Comparison of ENCODE assay signal across 8 mouse cellular contexts in genomic region chr8:110847645-110848495, GRCm38 (mm10). TPM values are rescaled to one million over a fixed set of nuclear protein-coding genes. Genes with fewer than 3 reads are reported as not detected.
A peak's percentile ranks its signal among the peaks of the same experiment; 100 is the strongest.
DNase-seq lines count a peak whose midpoint lies in the region; ATAC-seq and TF ChIP-seq lines count a peak whose summit lies in the region.

No protein-coding gene starts in this region.

- peaks cover 3% of the 10 kb centered on the region for H3K79me2 ChIP-seq in heart, adult 2 months (replicated peaks; ENCODE audit: control insufficient read depth, insufficient read depth, low read length)

- peak overlapping the region; percentile 83 for H3K4me3 ChIP-seq in heart, adult 2 months
- H3K4me3 ChIP-seq in ES-E14 (ENCODE audit: insufficient read depth in 1 of 2, low read depth in 1 of 2, low read length in 2 of 2, poor library complexity in 1 of 2, severe bottlenecking in 1 of 2) = peak overlapping the region; percentile 93 to 97
- peak overlapping the region; percentile 91 for H3K4me3 ChIP-seq in hindbrain, embryonic 12.5 days

- intact Hi-C loops in heart, adult 2 months (cut with DNase I) = loop anchor here (10.0 kb wide), 1 partner anchor 203 kb away; no protein-coding TSS in a partner anchor

- no peak for DNase-seq in heart, adult 2 months
- DNase-seq in heart, adult 8-10 months (ENCODE audit: low spot score) = no peak
- no peak for DNase-seq in ES-E14 (ENCODE audit: low read depth, low spot score)
- DNase-seq in lung, postnatal 4 days = peak; percentile 8 to 27
- DNase-seq in left cerebral cortex, adult 18-20 months (ENCODE audit: low spot score in 2 of 2) = no peak
- no peak for DNase-seq in retina, postnatal 1 day
- DNase-seq in cerebellum, adult 8-10 months = no peak

- H3K27ac ChIP-seq in heart, adult 2 months = peak overlapping the region; percentile 92; the same call in 1 of the 2 replicates
- no peak overlapping the region for H3K27ac ChIP-seq in ES-E14 (ENCODE audit: insufficient read depth, low read depth, low read length, poor library complexity, severe bottlenecking)
- H3K27ac ChIP-seq in hindbrain, embryonic 12.5 days = no peak overlapping the region

- H3K9me3 ChIP-seq in ES-E14 (ENCODE audit: control insufficient read depth, insufficient read depth, low read depth, low read length) = no peaks in the 10 kb centered on the region
- no peaks in the 10 kb centered on the region for H3K9me3 ChIP-seq in hindbrain, embryonic 12.5 days (replicated peaks)

- H3K4me2 ChIP-seq in hindbrain, embryonic 12.5 days (replicated peaks) = peak overlapping the region; percentile 84

- peaks cover 5% of the 10 kb centered on the region for H3K4me1 ChIP-seq in heart, adult 2 months (ENCODE audit: control insufficient read depth, insufficient read depth, low read length)
- no peaks in the 10 kb centered on the region; a peak in 1 of 4 replicates for H3K4me1 ChIP-seq in ES-E14 (ENCODE audit: control insufficient read depth in 2 of 2, insufficient read depth in 2 of 2, low read length in 2 of 2, poor library complexity in 1 of 2)
- H3K4me1 ChIP-seq in hindbrain, embryonic 12.5 days = peaks cover 25% of the 10 kb centered on the region

- no peak overlapping the region for H3K9ac ChIP-seq in heart, adult 2 months (ENCODE audit: low read depth, low read length)
- peak overlapping the region; percentile 97 for H3K9ac ChIP-seq in ES-E14 (ENCODE audit: insufficient read depth, low read depth, low read length, poor library complexity, severe bottlenecking)
- H3K9ac ChIP-seq in hindbrain, embryonic 12.5 days = peak overlapping the region; percentile 78

- no peak for TF ChIP-seq EP300 in heart, adult 2 months (IDR thresholded peaks at IDR 0.05; ENCODE audit: insufficient read depth, low read depth, low read length)

- TF ChIP-seq POLR2A in heart, adult 2 months (IDR thresholded peaks at IDR 0.05; ENCODE audit: insufficient read depth, low read depth, low read length) = no peak

- no peak for TF ChIP-seq CTCF in heart, adult 2 months (IDR thresholded peaks at IDR 0.05)

- peaks cover 14% of the 10 kb centered on the region for H3K36me3 ChIP-seq in heart, adult 2 months (ENCODE audit: control insufficient read depth, insufficient read depth, low read length)
- peaks cover 30% of the 10 kb centered on the region for H3K36me3 ChIP-seq in ES-E14 (ENCODE audit: control insufficient read depth, insufficient read depth, low read length, poor library complexity, severe bottlenecking)
- peaks cover 50% of the 10 kb centered on the region for H3K36me3 ChIP-seq in hindbrain, embryonic 12.5 days

- ATAC-seq in hindbrain, embryonic 12.5 days (ENCODE audit: low FRiP score) = no peak

- H3K27me3 ChIP-seq in heart, adult 2 months (ENCODE audit: control insufficient read depth, insufficient read depth, low read length) = no peaks in the 10 kb centered on the region
- H3K27me3 ChIP-seq in hindbrain, embryonic 12.5 days = no peaks in the 10 kb centered on the region

- in situ Hi-C loops in ES-E14 (cut with MboI; ENCODE audit: low sequenced_read_pairs in 2 of 2, unreplicated experiment in 2 of 2) = loop anchor here (10.0 to 25.0 kb wide), 2 partner anchors 197 to 439 kb away; no protein-coding TSS in a partner anchor

- WGBS in heart, adult 2 months = 31% methylated on average over 14 of the region's 14 CpGs
- WGBS in hindbrain, embryonic 12.5 days = 71% methylated on average over 14 of the region's 14 CpGs

TF ChIP-seq in ES-E14, 5 proteins besides CTCF, POLR2A, EP300 and RAD21:
- no peak for TF ChIP-seq HCFC1 (IDR thresholded peaks at IDR 0.05; ENCODE audit: borderline replicate concordance, insufficient read depth, low read length)
- TF ChIP-seq ZC3H11A (IDR thresholded peaks at IDR 0.05; ENCODE audit: borderline replicate concordance, low read depth, low read length) = no peak

RNA-seq across cellular contexts. Expression of gene Sf3b3, which starts 1.3 kb away (rescaled TPM):
- 10 to 100 TPM; 38.3 to 39.7 TPM for total RNA-seq in heart, adult 2 months (2021)
- polyA plus RNA-seq in heart, adult 2 months (2012; rRNA removed) = 19.2 and 34.3 TPM in 2 replicates
- 10 to 100 TPM; 33.5 to 38.7 (median 36.1) TPM for total RNA-seq in heart, adult 8-10 months (2022)
- total RNA-seq in ES-E14 (2012; rRNA removed) = 210 and 244 TPM in 2 replicates
- 163 and 170 TPM in 2 replicates for polyA plus RNA-seq in hindbrain, embryonic 12.5 days (2016; fragmentation: Nextera tagmentation; extraction: Ambion mirVana)
- 10 to 100 TPM; 61.7 to 63.8 TPM for total RNA-seq in left cerebral cortex, adult 18-20 months (2021)

RNA-seq across cellular contexts. Expression of gene Cog4, which starts 1.5 kb away (rescaled TPM):
- total RNA-seq in heart, adult 2 months (2021) = 10 to 100 TPM; 66.2 to 74.1 TPM
- 34.8 and 51.5 TPM in 2 replicates for polyA plus RNA-seq in heart, adult 2 months (2012; rRNA removed)
- 10 to 100 TPM; 63.3 to 69.4 (median 65.2) TPM for total RNA-seq in heart, adult 8-10 months (2022)
- 59.4 and 64.7 TPM in 2 replicates for total RNA-seq in ES-E14 (2012; rRNA removed)
- 74.9 and 77.1 TPM in 2 replicates for polyA plus RNA-seq in hindbrain, embryonic 12.5 days (2016; fragmentation: Nextera tagmentation; extraction: Ambion mirVana)
- total RNA-seq in left cerebral cortex, adult 18-20 months (2021) = 10 to 100 TPM; 54.3 to 58.6 TPM

RNA-seq across cellular contexts. Expression of gene Il34, which starts 42.1 kb away (rescaled TPM):
- 1 to 10 TPM; 3.3 to 5.3 TPM for total RNA-seq in heart, adult 2 months (2021)
- 7.2 and 15.3 TPM in 2 replicates for polyA plus RNA-seq in heart, adult 2 months (2012; rRNA removed)
- 1 to 10 TPM; 4.3 to 8.3 (median 5.9) TPM for total RNA-seq in heart, adult 8-10 months (2022)
- total RNA-seq in ES-E14 (2012; rRNA removed) = 4.6 and 5.4 TPM in 2 replicates
- polyA plus RNA-seq in hindbrain, embryonic 12.5 days (2016; fragmentation: Nextera tagmentation; extraction: Ambion mirVana) = 0.83 and 1.1 TPM in 2 replicates
- 100 to 1,000 TPM; 102 to 106 TPM for total RNA-seq in left cerebral cortex, adult 18-20 months (2021)

RNA-seq across cellular contexts. Expression of gene Fuk, which starts 54.4 kb away (rescaled TPM):
- total RNA-seq in heart, adult 2 months (2021) = 1 to 10 TPM; 4.5 to 4.6 TPM
- 6.2 and 8.8 TPM in 2 replicates for polyA plus RNA-seq in heart, adult 2 months (2012; rRNA removed)
- total RNA-seq in heart, adult 8-10 months (2022) = 1 to 10 TPM; 4.5 to 5.4 (median 4.6) TPM
- 17.8 and 23.3 TPM in 2 replicates for total RNA-seq in ES-E14 (2012; rRNA removed)
- 11.4 and 11.9 TPM in 2 replicates for polyA plus RNA-seq in hindbrain, embryonic 12.5 days (2016; fragmentation: Nextera tagmentation; extraction: Ambion mirVana)
- total RNA-seq in left cerebral cortex, adult 18-20 months (2021) = 10 to 100 TPM; 18.8 to 18.9 TPM

Comparison
In these comparisons a context has a peak if more than half of its experiments do, and no peak if none do; other contexts are left out.
1. DNase-seq: peak in lung, postnatal 4 days (2 of 2); none in heart, adult 2 months (0 of 2), heart, adult 8-10 months (single experiment), ES-E14 (single experiment), left cerebral cortex, adult 18-20 months (0 of 2), retina, postnatal 1 day (single experiment) and cerebellum, adult 8-10 months (single experiment).
2. RNA of gene Il34, which starts 42.1 kb away (total RNA-seq): 102 to 106 TPM in left cerebral cortex, adult 18-20 months; 4.3 to 8.3 TPM in heart, adult 8-10 months, 3.3 to 5.3 TPM in heart, adult 2 months and 4.6 to 5.4 TPM in ES-E14; every median in the first group is over 10 times any median in the second.
3. Peak in every context shown above with its lines, with median percentiles within 50 percentile points of each other: H3K4me3 ChIP-seq.